Mouse (Mus musculus) MEL (cell line): ENCODE results near the gene Camk1d. TPM values are rescaled to one million over a fixed set of nuclear protein-coding genes. Genes with fewer than 3 reads are reported as not detected.

Source experiments
- DNase-seq: peaks from one replicate; pipeline ENCODE4 v3.0.0; 2011; ENCODE audit warnings: low read depth, low spot score
- H3K27ac ChIP-seq: 2 replicates; pipeline ENCODE4 v1.5.1; 2012; ENCODE audit warnings: low read depth, mild to moderate bottlenecking, control low read depth, low read length, moderate library complexity; ENCODE audit not compliant: control insufficient read depth
- H3K27me3 ChIP-seq, 2 experiments: fragments of 150-350 bp in 1 of 2; sonication (generic) in 1 of 2; 2 replicates each; pipeline ENCODE4 v1.6.1; 2012; ENCODE audit warnings: low read length in 2 of 2, mild to moderate bottlenecking in 2 of 2, improper control_type of control experiment in 1 of 2, moderate library complexity in 1 of 2; ENCODE audit not compliant: insufficient read depth in 2 of 2, control insufficient read depth in 1 of 2
- H3K36me3 ChIP-seq, 2 experiments: 2 replicates each; pipeline ENCODE4 v1.6.1; 2012 to 2014; ENCODE audit warnings: low read length in 2 of 2, improper control_type of control experiment in 1 of 2, inconsistent platforms in 1 of 2, mild to moderate bottlenecking in 1 of 2; ENCODE audit not compliant: insufficient read depth in 2 of 2, control insufficient read depth in 1 of 2
- H3K4me1 ChIP-seq, 2 experiments: fragments of 150-350 bp in 1 of 2; sonication (generic) in 1 of 2; 2 replicates each; pipeline ENCODE4 v1.6.1; 2012; ENCODE audit warnings: low read length in 2 of 2, improper control_type of control experiment in 1 of 2, mild to moderate bottlenecking in 1 of 2; ENCODE audit not compliant: insufficient read depth in 2 of 2, control insufficient read depth in 1 of 2
- H3K4me3 ChIP-seq, 2 experiments: fragments of 150-350 bp in 1 of 2; sonication (generic) in 1 of 2; 2 replicates each; pipeline ENCODE4 v1.5.1; 2012; ENCODE audit warnings: low read depth in 2 of 2, low read length in 2 of 2, mild to moderate bottlenecking in 2 of 2, moderate library complexity in 2 of 2, control low read depth in 1 of 2, improper control_type of control experiment in 1 of 2; ENCODE audit not compliant: control insufficient read depth in 1 of 2, insufficient read depth in 1 of 2
- H3K79me2 ChIP-seq: 2 replicates; pipeline ENCODE4 v1.6.1; 2012; ENCODE audit warnings: mild to moderate bottlenecking, low read length, moderate library complexity; ENCODE audit not compliant: control insufficient read depth, poor library complexity, insufficient read depth
- H3K9ac ChIP-seq: 2 replicates; pipeline ENCODE4 v1.6.1; 2012; ENCODE audit warnings: low read depth, mild to moderate bottlenecking, control low read depth, low read length, moderate library complexity; ENCODE audit not compliant: control insufficient read depth, poor library complexity, severe bottlenecking
- H3K9me3 ChIP-seq: fragments of 150-350 bp; sonication (generic); replicated peaks from 2 replicates; pipeline ENCODE4 v1.6.1; 2012; ENCODE audit warnings: mild to moderate bottlenecking, low read length, improper control_type of control experiment, moderate library complexity; ENCODE audit not compliant: insufficient read depth
- CHD1 ChIP-seq: IDR thresholded peaks from 2 replicates; pipeline ENCODE4 v1.6.1; 2012; ENCODE audit warnings: low read depth, mild to moderate bottlenecking, inconsistent platforms, low read length, improper control_type of control experiment
- CHD2 ChIP-seq: IDR thresholded peaks from 2 replicates; pipeline ENCODE4 v1.6.1; 2011; ENCODE audit warnings: low read length, improper control_type of control experiment
- E2F4 ChIP-seq: IDR thresholded peaks from 2 replicates; pipeline ENCODE4 v1.6.1; 2011; ENCODE audit warnings: low read depth, low read length, improper control_type of control experiment, borderline replicate concordance
- ELF1 ChIP-seq: IDR thresholded peaks from 2 replicates; pipeline ENCODE4 v1.6.1; 2014; ENCODE audit warnings: low read depth, mild to moderate bottlenecking, inconsistent platforms, low read length, improper control_type of control experiment, moderate library complexity
- EP300 ChIP-seq, 2 experiments: IDR thresholded peaks; 2 replicates each; pipeline ENCODE4 v1.6.1; 2011; ENCODE audit warnings: improper control_type of control experiment in 2 of 2, low read length in 2 of 2, low read depth in 1 of 2, mild to moderate bottlenecking in 1 of 2
- ETS1 ChIP-seq: IDR thresholded peaks from 2 replicates; pipeline ENCODE4 v1.6.1; 2012; ENCODE audit warnings: low read depth, mild to moderate bottlenecking, inconsistent platforms, low read length, improper control_type of control experiment, moderate library complexity
- MAFK ChIP-seq: IDR thresholded peaks from 2 replicates; pipeline ENCODE4 v1.6.1; 2011; ENCODE audit warnings: low read depth, mild to moderate bottlenecking, low read length, improper control_type of control experiment, borderline replicate concordance
- MAZ ChIP-seq: IDR thresholded peaks from 2 replicates; pipeline ENCODE4 v1.6.1; 2012; ENCODE audit warnings: low read depth, mild to moderate bottlenecking, inconsistent platforms, low read length, improper control_type of control experiment
- MYB ChIP-seq: IDR thresholded peaks from 2 replicates; pipeline ENCODE4 v1.6.1; 2011; ENCODE audit warnings: mild to moderate bottlenecking, low read depth, low read length, improper control_type of control experiment
- MYC ChIP-seq: IDR thresholded peaks from 2 replicates; pipeline ENCODE4 v1.6.1; 2011; ENCODE audit warnings: low read depth, mild to moderate bottlenecking, low read length, improper control_type of control experiment, moderate library complexity
- NRF1 ChIP-seq: IDR thresholded peaks from 2 replicates; pipeline ENCODE4 v1.6.1; 2014; ENCODE audit warnings: low read depth, mild to moderate bottlenecking, inconsistent platforms, low read length, improper control_type of control experiment, moderate library complexity; ENCODE audit not compliant: poor library complexity, insufficient read depth, severe bottlenecking
- POLR2A ChIP-seq, 2 experiments: IDR thresholded peaks; 2 replicates each; pipeline ENCODE4 v1.6.1; 2011 to 2012; ENCODE audit warnings: low read length in 2 of 2, mild to moderate bottlenecking in 2 of 2, control low read depth in 1 of 2, improper control_type of control experiment in 1 of 2, low read depth in 1 of 2, moderate library complexity in 1 of 2; ENCODE audit not compliant: control insufficient read depth in 1 of 2, insufficient read depth in 1 of 2, poor library complexity in 1 of 2
- POLR2AphosphoS2 ChIP-seq: IDR thresholded peaks from 2 replicates; pipeline ENCODE4 v1.6.1; 2011; ENCODE audit warnings: low read length, improper control_type of control experiment
- POLR2AphosphoS5 ChIP-seq: IDR thresholded peaks from 2 replicates; pipeline ENCODE4 v1.6.1; 2012; ENCODE audit warnings: low read depth, borderline replicate concordance, mild to moderate bottlenecking, inconsistent platforms, low read length, moderate library complexity, mixed read lengths
- RAD21 ChIP-seq: IDR thresholded peaks from 2 replicates; pipeline ENCODE4 v1.6.1; 2011; ENCODE audit warnings: mild to moderate bottlenecking, low read depth, low read length, improper control_type of control experiment
- RCOR1 ChIP-seq: IDR thresholded peaks from 2 replicates; pipeline ENCODE4 v1.6.1; 2012; ENCODE audit warnings: low read depth, mild to moderate bottlenecking, inconsistent platforms, low read length, improper control_type of control experiment
- SIN3A ChIP-seq: IDR thresholded peaks from 2 replicates; pipeline ENCODE4 v1.6.1; 2012; ENCODE audit warnings: low read length, improper control_type of control experiment, inconsistent platforms
- TAL1 ChIP-seq: IDR thresholded peaks from 2 replicates; pipeline ENCODE4 v1.6.1; 2012; ENCODE audit warnings: mild to moderate bottlenecking, inconsistent platforms, low read length, moderate library complexity, mixed read lengths
- TBP ChIP-seq: IDR thresholded peaks from 2 replicates; pipeline ENCODE4 v1.8.0; 2011; ENCODE audit warnings: low read depth, low read length, improper control_type of control experiment
- TCF12 ChIP-seq: IDR thresholded peaks from 2 replicates; pipeline ENCODE4 v1.6.1; 2014; ENCODE audit warnings: low read depth, mild to moderate bottlenecking, inconsistent platforms, low read length, improper control_type of control experiment, moderate library complexity
- UBTF ChIP-seq: IDR thresholded peaks from 2 replicates; pipeline ENCODE4 v1.6.1; 2012; ENCODE audit warnings: low read depth, mild to moderate bottlenecking, inconsistent platforms, low read length, improper control_type of control experiment, moderate library complexity, borderline replicate concordance; ENCODE audit not compliant: insufficient read depth
- USF2 ChIP-seq, 2 experiments: IDR thresholded peaks; 2 replicates each; pipeline ENCODE4 v1.6.1; 2011 to 2012; ENCODE audit warnings: improper control_type of control experiment in 2 of 2, low read length in 2 of 2, borderline replicate concordance in 1 of 2, inconsistent platforms in 1 of 2, low read depth in 1 of 2, mild to moderate bottlenecking in 1 of 2; ENCODE audit not compliant: insufficient read depth in 1 of 2
- ZC3H11A ChIP-seq: IDR thresholded peaks from 2 replicates; pipeline ENCODE4 v1.6.1; 2012; ENCODE audit warnings: low read depth, mild to moderate bottlenecking, inconsistent platforms, low read length, improper control_type of control experiment
- ZKSCAN1 ChIP-seq: IDR thresholded peaks from 2 replicates; pipeline ENCODE4 v1.6.1; 2012; ENCODE audit warnings: low read depth, mild to moderate bottlenecking, inconsistent platforms, low read length, improper control_type of control experiment, moderate library complexity
- ZMIZ1 ChIP-seq: IDR thresholded peaks from 2 replicates; pipeline ENCODE4 v1.6.1; 2012; ENCODE audit warnings: low read depth, mild to moderate bottlenecking, inconsistent platforms, low read length, improper control_type of control experiment, moderate library complexity
- polyA plus RNA-seq, 2 experiments: library from polyadenylated mRNA; stranded (reverse) in 1 of 2; unstranded in 1 of 2; fragments of >175 nt in 1 of 2; fragments of >200 nt in 1 of 2; gene quantifications; 2 replicates each; pipeline versions ENCODE4 v1.2.1 to v1.2.4; 2012; ENCODE audit warnings: low replicate concordance in 2 of 2, low read depth in 1 of 2; ENCODE audit not compliant: insufficient read length in 2 of 2, insufficient read depth in 1 of 2, missing spikeins in 1 of 2
- total RNA-seq: library from RNA; depleted of rRNA; stranded (reverse); fragments of 300-350 nt; gene quantifications from 2 replicates; pipeline ENCODE4 v1.2.3, GENCODE M21; 2012

The Camk1d gene
- total and polyA plus RNA-seq, 3 experiments = 2.9 to 4.4 TPM; not detected in 1

DNA sequence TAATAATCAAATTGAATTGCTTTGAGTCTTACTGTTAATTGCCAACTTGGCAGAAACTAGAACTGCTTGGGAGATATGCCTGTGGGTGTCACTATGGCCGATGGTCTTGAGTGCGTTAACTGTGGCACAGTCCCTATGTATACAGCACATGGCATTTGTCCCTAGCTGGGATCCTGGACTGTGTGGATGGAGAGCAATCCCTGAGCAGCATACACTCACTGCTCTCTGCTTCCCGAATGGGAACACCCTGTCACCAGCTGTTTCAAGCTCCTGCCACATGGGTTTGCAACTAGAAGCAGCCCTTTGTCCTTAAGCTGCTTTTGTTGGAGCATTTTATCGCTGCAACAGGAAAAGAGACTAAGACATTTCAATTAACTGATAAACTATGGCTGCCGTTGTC is 224.4 kb downstream of the Camk1d start:
- no peak for DNase-seq
- H3K9ac ChIP-seq = no peak overlapping the region

GRCm38 (mm10) chr2:5487344-5487743 is 227.0 kb downstream of the Camk1d start:
- Histone ChIP-seq H3K36me3 (no peaks in the 10 kb centered on the region), H3K4me1 (no peaks in the 10 kb centered on the region), H3K9me3 (no peaks in the 10 kb centered on the region), H3K4me3 (no peak overlapping the region), H3K79me2 (no peaks in the 10 kb centered on the region), H3K27me3 (no peaks in the 10 kb centered on the region), H3K27ac (no peak overlapping the region), H3K9ac (no peak overlapping the region)
- DNase-seq = no peak
- TF ChIP-seq MYB (no peak), MAFK (no peak), NRF1 (no peak), TCF12 (no peak), UBTF (no peak), EP300 (IDR thresholded peaks at IDR 0.05; ENCODE audit: low read depth in 1 of 2, low read length in 2 of 2) (no peak), ELF1 (no peak), MYC (no peak), POLR2AphosphoS5 (no peak), POLR2A (IDR thresholded peaks at IDR 0.05; ENCODE audit: control insufficient read depth in 1 of 2, insufficient read depth in 1 of 2, low read depth in 1 of 2, low read length in 2 of 2, poor library complexity in 1 of 2) (no peak), TBP (no peak), ZC3H11A (no peak)

More for the DNA sequence above, 224.4 kb downstream of the Camk1d start:
- Histone ChIP-seq H3K79me2 (no peaks in the 10 kb centered on the region), H3K4me1 (no peaks in the 10 kb centered on the region), H3K4me3 (no peak overlapping the region), H3K27me3 (no peaks in the 10 kb centered on the region)
- TF ChIP-seq ETS1 (no peak), CHD1 (no peak), MAZ (no peak), E2F4 (no peak), ELF1 (no peak), ZC3H11A (no peak), TAL1 (no peak), MYB (no peak), ZKSCAN1 (no peak), NRF1 (no peak), POLR2AphosphoS2 (no peak), ZMIZ1 (no peak), USF2 (IDR thresholded peaks at IDR 0.05; ENCODE audit: borderline replicate concordance in 1 of 2, insufficient read depth in 1 of 2, low read depth in 1 of 2, low read length in 2 of 2) (no peak), SIN3A (no peak), RAD21 (no peak), TBP (no peak), RCOR1 (no peak), CHD2 (no peak)
- TF ChIP-seq, all 39 proteins: peak for 0
- Histone ChIP-seq H3K9me3 (no peaks in the 10 kb centered on the region), H3K36me3 (no peaks in the 10 kb centered on the region), H3K27ac (no peak overlapping the region)
